Mouse (Mus musculus) MEL (cell line): ENCODE data around the gene Wfikkn2.

ENCODE experiments used
- BHLHE40 ChIP-seq: IDR thresholded peaks from 2 replicates; pipeline ENCODE4 v1.6.1; 2012; ENCODE audit warnings: low read depth, mild to moderate bottlenecking, inconsistent platforms, low read length, improper control_type of control experiment, borderline replicate concordance
- CTCF ChIP-seq, 3 experiments: IDR thresholded peaks in 2 of 3; conservative IDR thresholded peaks in 1 of 3; 2 replicates each; pipeline ENCODE4 v1.5.1; 2011 to 2012; ENCODE audit warnings: low read length in 3 of 3, low read depth in 2 of 3, mild to moderate bottlenecking in 2 of 3, improper control_type of control experiment in 1 of 3, inconsistent platforms in 1 of 3, mixed read lengths in 1 of 3, moderate library complexity in 1 of 3; ENCODE audit not compliant: control insufficient read depth in 1 of 3, insufficient read depth in 1 of 3, poor library complexity in 1 of 3, severe bottlenecking in 1 of 3
- E2F4 ChIP-seq: IDR thresholded peaks from 2 replicates; pipeline ENCODE4 v1.6.1; 2011; ENCODE audit warnings: low read depth, low read length, improper control_type of control experiment, borderline replicate concordance
- GATA1 ChIP-seq: IDR thresholded peaks from 2 replicates; pipeline ENCODE4 v1.6.1; 2011; ENCODE audit warnings: low read depth, low read length, improper control_type of control experiment
- MAX ChIP-seq: IDR thresholded peaks from 2 replicates; pipeline ENCODE4 v1.6.1; 2011; ENCODE audit warnings: low read length, improper control_type of control experiment
- MXI1 ChIP-seq: IDR thresholded peaks from 2 replicates; pipeline ENCODE4 v1.6.1; 2011; ENCODE audit warnings: mild to moderate bottlenecking, low read depth, low read length, improper control_type of control experiment
- POLR2A ChIP-seq, 2 experiments: IDR thresholded peaks; 2 replicates each; pipeline ENCODE4 v1.6.1; 2011 to 2012; ENCODE audit warnings: low read length in 2 of 2, mild to moderate bottlenecking in 2 of 2, control low read depth in 1 of 2, improper control_type of control experiment in 1 of 2, low read depth in 1 of 2, moderate library complexity in 1 of 2; ENCODE audit not compliant: control insufficient read depth in 1 of 2, insufficient read depth in 1 of 2, poor library complexity in 1 of 2
- RCOR1 ChIP-seq: IDR thresholded peaks from 2 replicates; pipeline ENCODE4 v1.6.1; 2012; ENCODE audit warnings: low read depth, mild to moderate bottlenecking, inconsistent platforms, low read length, improper control_type of control experiment
- TBP ChIP-seq: IDR thresholded peaks from 2 replicates; pipeline ENCODE4 v1.8.0; 2011; ENCODE audit warnings: low read depth, low read length, improper control_type of control experiment
- ZNF384 ChIP-seq: IDR thresholded peaks from 2 replicates; pipeline ENCODE4 v1.6.1; 2012; ENCODE audit warnings: low read depth, mild to moderate bottlenecking, inconsistent platforms, low read length, improper control_type of control experiment

DNA sequence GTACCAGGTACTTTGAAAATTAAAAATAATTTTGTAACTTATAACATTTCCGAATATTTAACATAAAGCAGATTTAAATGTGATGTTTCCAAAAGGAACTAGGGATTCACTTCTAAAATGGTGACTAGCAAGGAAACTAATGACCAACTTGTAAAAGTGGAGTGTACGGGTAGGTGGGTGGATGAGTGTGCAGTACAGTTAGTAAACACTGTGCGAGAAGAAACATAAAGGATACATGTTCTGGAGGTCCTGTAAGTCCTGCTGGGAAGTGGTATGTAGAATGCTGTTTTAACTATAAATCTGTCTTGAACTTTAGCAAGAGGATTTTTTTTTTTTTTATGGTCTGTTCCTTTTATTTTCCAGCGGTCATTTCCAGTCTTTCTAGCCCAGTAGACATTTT, 32.8 kb downstream of the Wfikkn2 start:
- TF ChIP-seq MAX, result no peak
- TF ChIP-seq MXI1, result no peak
- TF ChIP-seq GATA1, result no peak
- TF ChIP-seq E2F4, result no peak
- no peak for TF ChIP-seq ZNF384
- TF ChIP-seq POLR2A (IDR thresholded peaks at IDR 0.05; ENCODE audit: control insufficient read depth in 1 of 2, insufficient read depth in 1 of 2, low read depth in 1 of 2, low read length in 2 of 2, poor library complexity in 1 of 2), result no peak
- no peak for TF ChIP-seq BHLHE40
- TF ChIP-seq TBP, result no peak
- TF ChIP-seq RCOR1, result no peak
- no peak for TF ChIP-seq CTCF (IDR thresholded peaks at IDR 0.05 in 2 of 3, conservative IDR thresholded peaks at IDR 0.05 in 1 of 3; ENCODE audit: control insufficient read depth in 1 of 3, insufficient read depth in 1 of 3, low read depth in 2 of 3, low read length in 3 of 3, poor library complexity in 1 of 3, severe bottlenecking in 1 of 3)
